Mouse (Mus musculus) midbrain, embryonic 14.5 days (tissue): Measurements from ENCODE around the gene Gabbr2. TPM values are rescaled to one million over a fixed set of nuclear protein-coding genes. Genes with fewer than 3 reads are reported as not detected.

Experiments used
- ATAC-seq: fragments of 200-750 bp; cut with Nextera tagmentation; 2 replicates; pipeline ENCODE4 v1.8.0; 2017; ENCODE audit warnings: moderate number of reproducible peaks, moderate library complexity; ENCODE audit not compliant: low FRiP score, low TSS enrichment
- DNase-seq: peaks from one replicate; pipeline ENCODE4 v3.0.0-alpha.2; 2015
- H3K27ac ChIP-seq: fragments of 300-500 bp; sonication (generic); replicated peaks from 2 replicates; pipeline ENCODE4 v1.5.1; 2014; ENCODE audit warnings: mild to moderate bottlenecking, low read depth, low read length, moderate library complexity
- H3K27me3 ChIP-seq: fragments of 300-500 bp; sonication (generic); 2 replicates; pipeline ENCODE4 v1.6.1; 2014; ENCODE audit warnings: low read length, control low read depth, mixed read lengths; ENCODE audit not compliant: control insufficient read depth, insufficient read depth
- H3K36me3 ChIP-seq: fragments of 300-500 bp; sonication (generic); 2 replicates; pipeline ENCODE4 v1.6.1; 2014; ENCODE audit warnings: low read length, control low read depth; ENCODE audit not compliant: control insufficient read depth, insufficient read depth
- H3K4me1 ChIP-seq: fragments of 300-500 bp; sonication (generic); 2 replicates; pipeline ENCODE4 v1.6.1; 2014; ENCODE audit warnings: mild to moderate bottlenecking, antibody characterized with exemption, low read length, control low read depth; ENCODE audit not compliant: control insufficient read depth, insufficient read depth
- H3K4me2 ChIP-seq: fragments of 300-500 bp; sonication (generic); 2 replicates; pipeline ENCODE4 v1.6.1; 2014; ENCODE audit warnings: mild to moderate bottlenecking, low read length, moderate library complexity
- H3K4me3 ChIP-seq: fragments of 300-500 bp; sonication (generic); replicated peaks from 2 replicates; pipeline ENCODE4 v1.5.1; 2014; ENCODE audit warnings: low read depth, low read length
- H3K9ac ChIP-seq: fragments of 300-500 bp; sonication (generic); replicated peaks from 2 replicates; pipeline ENCODE4 v1.6.1; 2014; ENCODE audit warnings: mild to moderate bottlenecking, low read length, moderate library complexity
- H3K9me3 ChIP-seq: fragments of 300-500 bp; sonication (generic); 2 replicates; pipeline ENCODE4 v1.6.1; 2016; ENCODE audit warnings: low read length, control low read depth, mixed read lengths; ENCODE audit not compliant: control insufficient read depth
- WGBS: fragments of 180-500 bp; shearing (Covaris S2); extraction: QIAGEN DNeasy Blood & Tissue Kit; methylation state at CpG from one replicate; pipeline ENCODE4 v1.1.7; 2014; 5-methylcytosine and 5-hydroxymethylcytosine counted together
- polyA plus RNA-seq: library from polyadenylated mRNA; unstranded; fragments of >200 nt; fragmentation: Nextera tagmentation; extraction: Ambion mirVana; gene quantifications from 2 replicates; pipeline ENCODE4 v1.2.1, GENCODE M21; 2014

Gabbr2 gene
- polyA plus RNA-seq, 1 experiment from 2014 or later, result 8.6 TPM

GRCm38 (mm10) chr4:46703146-46703545 is 288.5 kb downstream of the Gabbr2 start:
- Histone ChIP-seq H3K27ac (no peak overlapping the region), H3K4me2 (no peak overlapping the region), H3K36me3 (no peaks in the 10 kb centered on the region), H3K27me3 (no peaks in the 10 kb centered on the region), H3K9me3 (no peaks in the 10 kb centered on the region), H3K9ac (no peak overlapping the region), H3K4me1 (no peaks in the 10 kb centered on the region), H3K4me3 (no peak overlapping the region)
- WGBS, result 95% methylated on average over 10 of the region's 10 CpGs
- DNase-seq (no peak), ATAC-seq (no peak)

DNA sequence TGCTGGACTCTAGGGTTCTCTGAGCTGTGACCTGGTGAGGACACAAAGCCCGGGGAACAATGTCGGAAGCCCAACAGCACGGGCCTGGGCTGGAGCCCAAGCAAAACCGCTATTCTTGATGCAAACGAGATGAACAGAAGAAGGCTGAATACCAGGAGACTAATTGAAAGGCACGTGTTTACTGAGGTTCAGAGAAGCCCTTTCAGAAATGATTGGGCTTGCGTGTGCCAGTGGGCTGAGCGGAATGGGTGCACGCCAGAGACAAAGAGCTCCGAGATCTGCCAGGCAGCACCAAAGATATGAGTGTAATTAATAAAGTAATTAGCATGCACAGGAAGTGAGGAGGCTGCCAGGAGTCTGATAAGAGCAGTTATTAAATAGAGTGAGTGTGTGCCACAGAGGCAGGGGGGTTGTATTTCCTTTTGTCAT is 291.4 kb downstream of the Gabbr2 start:
- ATAC-seq (no peak; the same call in 1 of the 2 replicates), DNase-seq (peak; percentile 45)
- no peak overlapping the region for H3K4me2 ChIP-seq
- no peak overlapping the region for H3K9ac ChIP-seq
- H3K9me3 ChIP-seq, result no peaks in the 10 kb centered on the region
- H3K27ac ChIP-seq, result peak overlapping the region; percentile 52; the same call in 1 of the 2 replicates
- H3K4me1 ChIP-seq, result no peaks in the 10 kb centered on the region
- no peaks in the 10 kb centered on the region for H3K36me3 ChIP-seq
- H3K4me3 ChIP-seq, result no peak overlapping the region
- 52% methylated on average over 10 of the region's 10 CpGs for WGBS
- no peaks in the 10 kb centered on the region for H3K27me3 ChIP-seq

DNA sequence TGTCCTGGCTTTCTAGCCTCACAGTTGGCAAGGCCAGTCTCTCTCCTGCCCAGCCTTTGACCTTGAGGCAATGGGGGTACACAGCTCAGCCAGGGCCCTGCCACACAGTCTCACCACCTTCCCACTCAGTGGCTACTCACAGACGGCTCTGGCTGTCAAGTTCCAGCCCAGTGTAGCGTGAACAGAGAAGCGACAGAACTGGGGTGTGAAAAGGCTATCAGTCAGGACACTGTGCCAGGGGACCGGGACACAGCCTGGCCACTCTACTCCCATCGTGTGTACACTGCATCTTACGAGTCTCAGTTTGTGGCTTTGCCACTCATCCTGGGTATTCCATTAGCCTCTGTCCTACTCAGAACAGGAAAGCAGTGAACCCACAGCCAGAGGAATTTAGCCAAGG is 295.2 kb downstream of the Gabbr2 start:
- WGBS, result 59% methylated on average over 6 of the region's 6 CpGs
- Histone ChIP-seq H3K4me1 (no peaks in the 10 kb centered on the region), H3K36me3 (no peaks in the 10 kb centered on the region), H3K9ac (no peak overlapping the region), H3K9me3 (0 out of 2 replicates have a peak, but pooled peaks cover 2% of the 10 kb centered on the region), H3K4me3 (no peak overlapping the region), H3K27me3 (no peaks in the 10 kb centered on the region), H3K4me2 (no peak overlapping the region), H3K27ac (no peak overlapping the region)
- ATAC-seq, result no peak
- no peak for DNase-seq

DNA sequence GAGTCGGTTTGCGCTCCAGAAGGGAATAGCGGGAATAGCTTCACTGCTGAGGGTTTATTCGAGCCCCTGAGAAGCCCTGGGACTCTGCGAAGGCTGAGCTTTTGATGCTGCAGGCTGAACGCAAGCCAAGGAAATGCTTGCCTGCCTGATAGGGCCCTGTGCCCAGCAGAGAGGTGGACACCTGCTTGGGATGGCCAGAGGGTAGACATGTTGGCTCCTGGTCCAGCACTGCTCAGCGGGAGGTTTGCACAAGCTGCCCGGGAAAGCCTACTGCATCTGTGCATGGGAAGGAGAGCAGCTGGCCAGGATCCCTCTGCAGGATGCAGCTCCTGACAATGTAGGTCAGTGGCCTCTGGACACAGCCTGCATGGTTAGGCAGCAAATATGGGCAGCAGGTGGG is 301.1 kb downstream of the Gabbr2 start:
- ATAC-seq (no peak), DNase-seq (no peak)

DNA sequence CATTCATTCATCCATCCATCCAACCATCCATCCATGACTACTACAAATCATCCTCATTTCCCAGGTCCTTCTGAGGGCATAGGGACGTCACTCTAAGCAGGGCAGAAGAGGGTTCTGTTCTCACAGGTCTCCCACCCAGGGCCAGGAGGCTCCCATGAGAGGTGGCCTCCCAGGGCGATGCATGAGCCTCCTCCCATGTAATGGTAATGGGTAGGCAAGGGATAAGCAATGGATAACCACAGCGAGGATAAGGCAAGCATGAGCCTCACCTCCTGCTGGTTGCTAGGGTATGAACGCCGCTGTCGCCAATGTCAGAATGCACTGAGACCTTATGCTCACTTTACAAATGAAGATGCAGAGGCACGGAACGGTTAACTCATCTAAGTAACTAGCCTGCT is 301.7 kb downstream of the Gabbr2 start:
- ATAC-seq (no peak), DNase-seq (no peak)
- Histone ChIP-seq H3K27ac (no peak overlapping the region), H3K9me3 (0 out of 2 replicates have a peak, but pooled peaks cover 3% of the 10 kb centered on the region), H3K4me1 (no peaks in the 10 kb centered on the region), H3K4me2 (no peak overlapping the region), H3K4me3 (no peak overlapping the region), H3K9ac (no peak overlapping the region), H3K36me3 (no peaks in the 10 kb centered on the region), H3K27me3 (no peaks in the 10 kb centered on the region)
- WGBS, result 81% methylated on average over 8 of the region's 8 CpGs

More for the DNA sequence above, 301.1 kb downstream of the Gabbr2 start:
- H3K36me3 ChIP-seq, result no peaks in the 10 kb centered on the region
- no peaks in the 10 kb centered on the region for H3K4me1 ChIP-seq
- no peak overlapping the region for H3K4me2 ChIP-seq
- H3K9me3 ChIP-seq, result 0 out of 2 replicates have a peak, but pooled peaks cover 3% of the 10 kb centered on the region
- no peak overlapping the region for H3K4me3 ChIP-seq
- no peak overlapping the region for H3K9ac ChIP-seq
- H3K27ac ChIP-seq, result no peak overlapping the region
- 82% methylated on average over 8 of the region's 8 CpGs for WGBS
- no peaks in the 10 kb centered on the region for H3K27me3 ChIP-seq

DNA sequence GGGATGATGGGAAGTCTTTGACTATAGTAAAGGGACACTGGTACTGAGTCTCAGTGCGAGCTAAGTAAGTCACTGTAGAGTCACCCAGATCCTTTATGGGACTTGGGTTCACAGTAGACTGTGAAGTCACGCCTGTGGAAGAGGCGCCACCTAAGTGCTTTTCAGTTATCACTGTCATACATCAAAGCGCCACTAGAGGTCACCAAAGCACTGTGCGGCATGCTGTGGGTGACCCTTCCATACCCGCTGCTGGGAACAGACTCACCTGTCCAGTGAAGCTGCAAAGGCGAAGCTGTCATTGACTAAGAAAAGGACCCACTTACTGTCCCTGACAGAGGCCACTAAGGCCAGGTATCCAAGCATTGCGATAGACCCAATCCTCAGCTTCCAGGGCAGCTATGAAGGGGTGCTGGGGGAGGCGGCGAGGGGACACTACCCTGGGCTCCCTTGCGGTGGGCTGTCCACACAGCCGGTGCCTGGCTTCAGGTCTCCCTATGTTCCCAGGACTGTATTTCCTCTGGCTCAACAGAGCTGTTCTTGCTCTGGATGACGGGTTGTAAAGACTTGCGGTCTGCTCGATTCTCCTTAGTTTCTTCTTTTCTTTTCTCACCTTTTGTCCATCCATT is 302.2 kb downstream of the Gabbr2 start:
- Histone ChIP-seq H3K27me3 (no peaks in the 10 kb centered on the region), H3K9ac (no peak overlapping the region), H3K4me1 (no peaks in the 10 kb centered on the region), H3K9me3 (0 out of 2 replicates have a peak, but pooled peaks cover 3% of the 10 kb centered on the region), H3K36me3 (no peaks in the 10 kb centered on the region), H3K27ac (no peak overlapping the region), H3K4me3 (no peak overlapping the region), H3K4me2 (no peak overlapping the region)
- WGBS, result 42% methylated on average over 15 of the region's 15 CpGs
- ATAC-seq (peak; percentile 70), DNase-seq (peak; percentile 92)

DNA sequence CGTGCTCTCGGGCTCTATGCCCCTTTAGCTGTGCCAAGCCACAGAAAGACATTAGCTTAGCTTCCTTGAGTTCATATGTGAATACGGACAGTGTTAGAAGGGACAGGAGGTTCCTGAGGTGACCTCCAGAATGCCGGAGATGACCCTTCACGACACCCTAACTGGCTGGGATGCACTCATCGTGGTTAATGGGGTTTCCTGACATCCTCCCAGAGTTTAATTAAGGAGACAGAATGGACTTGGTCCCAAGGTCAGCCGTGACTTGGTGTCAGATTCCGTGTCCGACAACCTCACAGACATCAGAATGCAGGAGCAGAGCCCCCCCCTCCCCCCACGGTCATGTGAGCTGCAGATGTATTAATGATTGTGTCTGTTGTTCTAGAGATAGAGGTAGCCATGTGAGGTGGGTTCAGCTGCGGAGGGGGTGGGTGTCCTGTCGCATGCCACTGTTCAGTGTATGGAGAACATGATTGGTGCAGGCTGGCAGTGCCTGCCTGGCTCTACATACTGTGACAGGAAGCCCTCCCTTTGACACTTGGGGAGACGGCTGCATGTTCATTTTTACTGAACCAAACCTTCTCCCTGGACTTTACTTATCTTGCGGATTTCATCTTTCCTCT is 303.4 kb downstream of the Gabbr2 start:
- no peaks in the 10 kb centered on the region for H3K36me3 ChIP-seq
- no peak overlapping the region for H3K4me2 ChIP-seq
- H3K9ac ChIP-seq, result no peak overlapping the region
- ATAC-seq (no peak), DNase-seq (no peak)
- H3K27me3 ChIP-seq, result no peaks in the 10 kb centered on the region
- H3K4me1 ChIP-seq, result no peaks in the 10 kb centered on the region
- 0 out of 2 replicates have a peak, but pooled peaks cover 3% of the 10 kb centered on the region for H3K9me3 ChIP-seq
- WGBS, result 82% methylated on average over 14 of the region's 14 CpGs
- H3K4me3 ChIP-seq, result no peak overlapping the region
- H3K27ac ChIP-seq, result no peak overlapping the region

DNA sequence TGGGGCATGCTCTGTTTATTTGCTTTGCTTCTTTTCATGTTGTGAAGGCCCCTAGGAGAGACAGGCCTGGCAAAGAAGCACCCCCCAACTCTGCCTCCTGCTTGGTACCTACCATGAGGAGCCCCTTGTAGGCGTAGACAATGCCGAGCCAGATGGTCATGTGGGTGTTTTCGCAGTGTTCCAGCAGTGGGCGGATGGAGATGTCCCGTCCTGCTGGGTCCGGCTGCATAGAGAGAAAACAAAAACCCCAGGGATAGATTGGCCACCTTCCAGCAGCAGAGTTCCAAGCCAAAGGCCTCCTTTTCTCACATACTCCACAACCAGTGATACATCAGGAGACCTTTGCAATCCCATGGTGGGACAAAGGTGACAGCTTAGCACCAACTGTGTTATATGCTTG is 307.5 kb downstream of the Gabbr2 start:
- DNase-seq (peak; percentile 42), ATAC-seq (no peak)
- WGBS, result 64% methylated on average over 6 of the region's 6 CpGs
- no peaks in the 10 kb centered on the region for H3K9me3 ChIP-seq
- H3K27ac ChIP-seq, result no peak overlapping the region
- no peak overlapping the region for H3K4me3 ChIP-seq
- no peaks in the 10 kb centered on the region for H3K4me1 ChIP-seq
- H3K27me3 ChIP-seq, result no peaks in the 10 kb centered on the region
- no peak overlapping the region for H3K4me2 ChIP-seq
- no peak overlapping the region for H3K9ac ChIP-seq
- H3K36me3 ChIP-seq, result no peaks in the 10 kb centered on the region

DNA sequence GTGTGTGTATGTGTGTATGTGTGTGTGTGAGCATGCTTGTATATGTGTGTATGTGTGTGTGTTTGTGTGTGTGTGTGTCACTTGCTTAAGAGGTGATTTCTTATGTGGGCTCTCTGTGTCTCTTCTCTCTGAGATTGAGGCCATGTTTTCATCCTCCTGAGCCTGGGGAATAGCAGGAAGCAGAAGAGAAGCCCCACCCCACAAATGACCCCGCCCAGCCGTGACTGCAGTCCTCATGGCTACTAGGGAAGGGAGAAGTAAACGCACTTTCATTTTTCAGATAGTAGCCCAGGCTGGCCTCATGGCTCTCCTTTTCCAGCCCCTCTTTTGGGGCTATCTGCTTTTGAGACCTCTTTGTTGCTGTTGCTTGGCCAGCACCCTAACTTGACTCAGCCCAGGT is 315.0 kb downstream of the Gabbr2 start:
- DNase-seq, result no peak
- ATAC-seq, result no peak
- H3K4me1 ChIP-seq, result no peaks in the 10 kb centered on the region
- H3K4me2 ChIP-seq, result no peak overlapping the region
- H3K27me3 ChIP-seq, result no peaks in the 10 kb centered on the region
- peaks cover 7% of the 10 kb centered on the region; the same call in 1 of the 2 replicates for H3K36me3 ChIP-seq
- no peak overlapping the region for H3K4me3 ChIP-seq
- no peak overlapping the region for H3K27ac ChIP-seq
- H3K9ac ChIP-seq, result no peak overlapping the region
- WGBS, result 89% methylated on average over 3 of the region's 3 CpGs
- no peaks in the 10 kb centered on the region; the same call in 1 of the 2 replicates for H3K9me3 ChIP-seq
